Comparison of ENCODE assay signal across 22 mouse cellular contexts in the genomic region with DNA sequence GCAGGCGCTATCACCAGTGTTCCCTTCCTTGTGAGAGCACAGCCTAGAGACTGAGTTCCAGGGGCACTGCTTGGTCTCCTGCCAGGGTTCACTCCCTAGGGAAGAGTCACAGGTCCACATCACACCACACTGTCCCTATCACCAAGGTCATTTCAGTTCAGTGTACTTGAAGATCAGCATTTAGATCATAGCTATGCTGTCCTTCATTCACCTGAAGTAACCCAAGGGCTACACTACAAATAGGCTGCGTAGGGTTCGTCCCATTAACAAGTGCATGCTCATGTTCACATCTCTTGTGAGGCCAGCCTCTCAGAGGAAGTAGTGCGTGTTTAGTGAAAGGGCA. TPM values are rescaled to one million over a fixed set of nuclear protein-coding genes. Genes with fewer than 3 reads are reported as not detected.
DNase-seq lines count a peak whose midpoint lies in the region; ATAC-seq and TF ChIP-seq lines count a peak whose summit lies in the region.
"Had no signal": no experiment of that assay in that cellular context is flagged by ENCODE, and none has a peak within 500 bp of the region (broad histone marks: within the 10 kb centered on the region; RNA-seq: fewer than 3 reads in every experiment).

No protein-coding gene starts in this region.

- in situ Hi-C loops in ES-E14 (cut with MboI; ENCODE audit: low sequenced_read_pairs in 2 of 2, unreplicated experiment in 2 of 2) = no loop called here

- intact Hi-C loops in gastrocnemius, adult 2 months (cut with DNase I) = no loop called here
- intact Hi-C loops in gastrocnemius, postnatal 36 days (cut with DNase I) = no loop called here

- H3K9ac ChIP-seq in ES-E14 (ENCODE audit: insufficient read depth, low read depth, low read length, poor library complexity, severe bottlenecking) = no peak overlapping the region
- no peak overlapping the region for H3K9ac ChIP-seq in intestine, embryonic 15.5 days
- H3K9ac ChIP-seq: heart, embryonic 13.5 days; hindbrain, embryonic 12.5 days; neural tube, embryonic 13.5 days had no signal

- H3K36me3 ChIP-seq in ES-E14 (ENCODE audit: control insufficient read depth, insufficient read depth, low read length, poor library complexity, severe bottlenecking) = peaks cover 26% of the 10 kb centered on the region
- H3K36me3 ChIP-seq in intestine, embryonic 15.5 days = peaks cover 6% of the 10 kb centered on the region; the same call in 1 of the 2 replicates

- ATAC-seq in intestine, embryonic 15.5 days = peak; percentile 68

- H3K9me3 ChIP-seq in ES-E14 (ENCODE audit: control insufficient read depth, insufficient read depth, low read depth, low read length) = no peaks in the 10 kb centered on the region
- no peaks in the 10 kb centered on the region for H3K9me3 ChIP-seq in intestine, embryonic 15.5 days
- H3K9me3 ChIP-seq: forebrain, embryonic 10.5 days; heart, embryonic 13.5 days; hindbrain, embryonic 12.5 days; midbrain, embryonic 10.5 days; neural tube, embryonic 13.5 days had no signal

- H3K4me2 ChIP-seq in intestine, embryonic 15.5 days (replicated peaks) = no peak overlapping the region
- H3K4me2 ChIP-seq: heart, embryonic 13.5 days; hindbrain, embryonic 12.5 days; neural tube, embryonic 13.5 days had no signal

- H3K4me3 ChIP-seq in gastrocnemius, adult 2 months = no peak overlapping the region
- no peak overlapping the region for H3K4me3 ChIP-seq in ES-E14 (ENCODE audit: insufficient read depth in 1 of 2, low read depth in 1 of 2, low read length in 2 of 2, poor library complexity in 1 of 2, severe bottlenecking in 1 of 2)
- no peak overlapping the region for H3K4me3 ChIP-seq in intestine, embryonic 15.5 days (replicated peaks)
- no peak overlapping the region for H3K4me3 ChIP-seq in cerebellum, adult 2 months (replicated peaks; ENCODE audit: insufficient read depth, low read depth, low read length)
- H3K4me3 ChIP-seq: forebrain, embryonic 10.5 days; heart, embryonic 13.5 days; hindbrain, embryonic 12.5 days; midbrain, embryonic 10.5 days; neural tube, embryonic 13.5 days had no signal

- 80% methylated on average over 4 of the region's 4 CpGs for WGBS in intestine, embryonic 15.5 days
- WGBS in cerebellum, adult 2 months = 84% methylated on average over 4 of the region's 4 CpGs

- no peak for TF ChIP-seq POLR2A in cerebellum, adult 2 months (IDR thresholded peaks at IDR 0.05; ENCODE audit: borderline replicate concordance, insufficient read depth, low read length)

- H3K4me1 ChIP-seq in ES-E14 (ENCODE audit: control insufficient read depth in 2 of 2, insufficient read depth in 2 of 2, low read length in 2 of 2, poor library complexity in 1 of 2) = peaks cover 12 to 19% of the 10 kb centered on the region in 2 experiments
- no peaks in the 10 kb centered on the region for H3K4me1 ChIP-seq in intestine, embryonic 15.5 days (replicated peaks)
- peaks cover 6% of the 10 kb centered on the region; the same call in 1 of the 2 replicates for H3K4me1 ChIP-seq in cerebellum, adult 2 months (ENCODE audit: control insufficient read depth, insufficient read depth, low read length)
- H3K4me1 ChIP-seq: forebrain, embryonic 10.5 days; hindbrain, embryonic 12.5 days; midbrain, embryonic 10.5 days had no signal

- H3K27me3 ChIP-seq in intestine, embryonic 15.5 days (replicated peaks) = no peaks in the 10 kb centered on the region
- no peaks in the 10 kb centered on the region for H3K27me3 ChIP-seq in cerebellum, adult 2 months (ENCODE audit: control insufficient read depth, insufficient read depth, low read length)
- H3K27me3 ChIP-seq: heart, embryonic 13.5 days; hindbrain, embryonic 12.5 days; neural tube, embryonic 13.5 days had no signal

- TF ChIP-seq CTCF in gastrocnemius, adult 2 months (IDR thresholded peaks at IDR 0.05) = no peak
- no peak for TF ChIP-seq CTCF in cerebellum, adult 2 months (IDR thresholded peaks at IDR 0.05; ENCODE audit: borderline replicate concordance, insufficient read depth, low read depth, low read length)

- DNase-seq in gastrocnemius, adult 2 months = peak; percentile 64
- no peak for DNase-seq in gastrocnemius, postnatal 36 days
- DNase-seq in kidney, postnatal 36 days = peak; percentile 51 to 53
- no peak for DNase-seq in kidney, adult 11 months
- DNase-seq in ES-E14 (ENCODE audit: low read depth, low spot score) = no peak
- no peak for DNase-seq in cerebellum, adult 2 months
- no peak for DNase-seq in cerebellum, postnatal 25 days
- DNase-seq: cerebellum, adult 11 months; left cerebral cortex, postnatal 4 days; lung, adult 18-20 months; lung, postnatal 36 days; retina, postnatal 1 day had no signal

- peak overlapping the region; percentile 46 for H3K27ac ChIP-seq in gastrocnemius, adult 2 months
- H3K27ac ChIP-seq in ES-E14 (ENCODE audit: insufficient read depth, low read depth, low read length, poor library complexity, severe bottlenecking) = peak overlapping the region; percentile 58
- H3K27ac ChIP-seq in intestine, embryonic 15.5 days = peak overlapping the region; percentile 66
- H3K27ac ChIP-seq in cerebellum, adult 2 months (ENCODE audit: insufficient read depth, low read length) = no peak overlapping the region
- H3K27ac ChIP-seq: forebrain, embryonic 10.5 days; heart, embryonic 13.5 days; hindbrain, embryonic 12.5 days; midbrain, embryonic 10.5 days; stomach, postnatal 0 days had no signal

TF ChIP-seq in ES-E14, 5 proteins besides CTCF, POLR2A, EP300 and RAD21:
- TF ChIP-seq MAFK (IDR thresholded peaks at IDR 0.05; ENCODE audit: insufficient read depth, low read depth, low read length) (no peak), HCFC1 (IDR thresholded peaks at IDR 0.05; ENCODE audit: borderline replicate concordance, insufficient read depth, low read length) (no peak), ZC3H11A (IDR thresholded peaks at IDR 0.05; ENCODE audit: borderline replicate concordance, low read depth, low read length) (no peak), CHD2 (IDR thresholded peaks at IDR 0.05; ENCODE audit: low read depth, low read length) (no peak), ZNF384 (IDR thresholded peaks at IDR 0.05; ENCODE audit: low read depth, low read length) (no peak)

RNA-seq across cellular contexts. Expression of a gene that starts 38.9 kb away (rescaled TPM):
- total RNA-seq in gastrocnemius, adult 2 months (2021) = 10 to 100 TPM; 15.1 to 20.4 TPM
- total RNA-seq in gastrocnemius, postnatal 36 days (2021) = 10 to 100 TPM; 15.0 to 17.0 TPM
- total RNA-seq in ES-E14 (2012; rRNA removed) = 56.1 and 91.6 TPM in 2 replicates
- polyA plus RNA-seq in intestine, embryonic 15.5 days (2015; fragmentation: Nextera tagmentation; extraction: Ambion mirVana) = 28.6 and 31.2 TPM in 2 replicates
- polyA plus RNA-seq in cerebellum, adult 2 months (2012; rRNA removed) = 46.4 and 47.7 TPM in 2 replicates

RNA-seq across cellular contexts. Expression of a gene that starts 46.4 kb away (rescaled TPM):
- 1 to 10 TPM; 5.7 to 6.6 TPM for total RNA-seq in gastrocnemius, adult 2 months (2021)
- total RNA-seq in gastrocnemius, postnatal 36 days (2021) = 1 to 10 TPM; 4.0 to 6.1 TPM
- total RNA-seq in ES-E14 (2012; rRNA removed) = 15.0 and 16.6 TPM in 2 replicates
- polyA plus RNA-seq in intestine, embryonic 15.5 days (2015; fragmentation: Nextera tagmentation; extraction: Ambion mirVana) = 15.9 and 18.6 TPM in 2 replicates
- polyA plus RNA-seq in cerebellum, adult 2 months (2012; rRNA removed) = 16.0 and 18.5 TPM in 2 replicates

RNA-seq across cellular contexts. Expression of a gene that starts 50.1 kb away (rescaled TPM):
- total RNA-seq in gastrocnemius, adult 2 months (2021) = not detected
- not detected for total RNA-seq in gastrocnemius, postnatal 36 days (2021)
- 12.4 and 21.0 TPM in 2 replicates for total RNA-seq in ES-E14 (2012; rRNA removed)
- 7.9 and 8.4 TPM in 2 replicates for polyA plus RNA-seq in intestine, embryonic 15.5 days (2015; fragmentation: Nextera tagmentation; extraction: Ambion mirVana)
- polyA plus RNA-seq in cerebellum, adult 2 months (2012; rRNA removed) = 1.0 and 1.1 TPM in 2 replicates
- total RNA-seq: layer of hippocampus, postnatal 25 days; left cerebral cortex, postnatal 4 days; monocyte, adult 5-6 weeks had no signal
- polyA plus RNA-seq: large intestine, adult 2 months had no signal

Comparison
In these comparisons a context has a peak if more than half of its experiments do, and no peak if none do; other contexts are left out.
1. DNase-seq: peak in gastrocnemius, adult 2 months (single experiment) and kidney, postnatal 36 days (2 of 2); none in gastrocnemius, postnatal 36 days (0 of 2), kidney, adult 11 months (single experiment), ES-E14 (single experiment), cerebellum, adult 2 months (0 of 2) and cerebellum, postnatal 25 days (0 of 2).
2. RNA of a gene that starts 50.1 kb away (total RNA-seq): 12.4 to 21.0 TPM in ES-E14; not detected in gastrocnemius, adult 2 months and not detected in gastrocnemius, postnatal 36 days; every median in the first group is over 10 times any median in the second.